Mouse (Mus musculus): Measurements from ENCODE around the gene Map2k2.
"Not testable (repeated sequence)": the region's sequence is repeated elsewhere in the genome, so short reads cannot be mapped to it uniquely, and the experiment has no call there.

Gene Map2k2

GRCm38 (mm10) chr10:81142551-81142981, 36.9 kb downstream of the Map2k2 start:
- no peak for DNase-seq (ENCODE audit: low spot score)

DNA sequence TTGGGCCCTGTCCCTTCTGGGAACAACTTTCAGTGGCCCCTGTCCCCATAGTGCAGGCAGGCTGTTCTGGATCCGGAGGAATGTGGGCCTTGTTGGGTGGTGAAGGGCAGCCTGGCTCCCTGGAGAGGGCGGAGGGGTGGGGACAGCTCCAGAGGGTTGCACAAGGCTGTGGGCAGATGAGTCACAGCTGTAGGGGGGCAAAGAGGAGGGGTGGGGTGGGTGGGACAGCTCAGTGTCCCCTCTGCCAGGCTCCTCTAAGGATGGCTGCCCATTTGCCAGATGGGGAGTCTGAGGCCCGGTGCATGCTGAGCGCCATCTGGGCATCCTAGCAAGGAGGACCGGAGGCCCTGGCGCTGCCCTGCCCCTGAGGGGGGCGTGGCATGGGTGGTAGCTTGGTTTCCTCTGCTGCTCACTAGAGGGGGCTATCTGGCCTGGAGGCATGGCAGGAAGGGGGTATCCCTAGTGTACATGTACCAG, 37.5 kb downstream of the Map2k2 start:
- no peak for DNase-seq (ENCODE audit: low spot score)

- DNase-seq (ENCODE audit: low spot score): no peak
Measured at GRCm38 (mm10) chr10:81143845-81144437, 38.2 kb downstream of the Map2k2 start.

- no peak for DNase-seq (ENCODE audit: low spot score)
Measured at GRCm38 (mm10) chr10:81144667-81145066, 39.0 kb downstream of the Map2k2 start.

DNA sequence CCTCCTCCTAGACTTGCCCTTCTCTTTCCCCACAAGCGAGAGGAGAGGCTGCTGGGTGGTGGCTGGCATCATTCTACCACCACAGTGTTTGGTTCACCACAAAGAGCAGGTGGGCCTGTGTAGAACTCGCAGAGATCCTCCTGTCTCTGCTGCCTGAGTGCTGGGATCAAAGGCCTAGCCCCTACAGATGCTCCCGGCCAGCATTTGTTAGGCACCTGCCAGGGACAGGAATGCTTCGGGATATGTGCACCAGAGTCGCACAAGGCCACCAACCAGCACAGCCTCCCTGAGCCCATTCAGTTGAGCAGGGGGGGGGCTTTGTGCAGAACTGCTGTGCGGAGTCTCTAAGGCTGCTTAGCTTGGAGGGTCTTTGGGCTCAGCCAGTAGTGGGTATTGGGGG, 39.6 kb downstream of the Map2k2 start:
- DNase-seq (ENCODE audit: low spot score): no peak

- DNase-seq (ENCODE audit: low spot score): no peak
Measured at GRCm38 (mm10) chr10:81145778-81146177, 40.1 kb downstream of the Map2k2 start.

DNA sequence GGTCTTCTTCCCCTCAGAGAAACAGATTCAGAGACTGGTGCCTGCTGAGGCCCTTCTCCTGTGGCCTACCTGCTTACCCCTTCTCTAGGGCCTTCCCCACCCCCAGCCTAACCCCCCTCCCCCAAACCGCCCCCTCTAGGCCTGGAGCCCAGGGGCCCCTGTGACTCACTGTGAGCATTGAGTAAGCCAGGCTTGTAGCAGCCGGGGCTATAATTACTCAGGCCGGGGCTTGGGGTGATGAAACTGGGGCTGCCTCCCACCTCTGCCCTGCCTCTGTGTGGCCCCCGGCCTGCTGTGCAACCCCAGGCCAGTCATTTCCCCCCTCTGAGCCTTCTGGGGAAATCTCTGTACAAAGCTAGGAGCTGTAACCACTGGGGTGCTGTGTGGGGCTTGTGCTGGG, 40.6 kb downstream of the Map2k2 start:
- no peak for DNase-seq (ENCODE audit: low spot score)

DNA sequence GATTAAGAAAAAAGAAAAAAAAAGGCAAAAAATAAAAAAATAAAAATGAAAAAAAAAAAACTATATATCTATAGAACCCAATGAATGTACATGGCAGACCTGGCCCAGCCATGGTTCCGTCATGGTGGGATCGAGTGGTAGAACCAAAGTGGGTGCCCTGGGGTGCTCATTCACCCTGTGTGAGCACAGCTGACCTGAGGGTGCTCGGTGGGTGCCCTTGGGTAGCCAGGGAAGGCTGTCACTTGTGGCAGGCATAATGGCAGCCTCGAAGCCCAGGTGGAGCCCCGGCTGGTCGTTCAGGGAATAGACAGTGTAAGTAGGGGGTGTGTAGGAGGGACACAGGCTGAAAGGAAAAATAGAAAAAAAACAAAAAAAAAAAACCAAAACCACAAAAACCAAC, 45.5 kb downstream of the Map2k2 start:
- DNase-seq (ENCODE audit: low spot score): no peak

DNA sequence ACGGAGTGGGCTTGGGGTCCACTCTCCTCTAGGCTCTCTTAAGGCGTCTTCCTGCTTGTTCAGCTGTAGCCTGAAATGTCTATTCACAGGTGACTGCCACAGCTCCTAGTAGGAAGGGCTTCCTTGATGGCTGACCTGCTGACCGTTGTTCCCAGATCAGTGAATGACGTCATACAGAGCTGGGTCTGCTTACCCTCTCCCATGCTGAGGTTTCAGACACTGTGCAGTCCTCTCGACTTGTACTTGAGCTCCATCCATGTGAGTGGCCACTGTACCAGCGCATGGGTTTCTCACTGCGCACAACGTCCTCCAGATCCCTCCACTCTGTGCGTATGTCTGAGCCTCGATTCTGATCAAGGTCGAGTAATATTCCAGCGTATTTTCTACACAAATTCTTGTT, 46.9 kb downstream of the Map2k2 start:
- no peak for DNase-seq (ENCODE audit: low spot score)

- no peak for DNase-seq (ENCODE audit: low spot score)
Measured at GRCm38 (mm10) chr10:81154313-81154712, 48.6 kb downstream of the Map2k2 start.

DNA sequence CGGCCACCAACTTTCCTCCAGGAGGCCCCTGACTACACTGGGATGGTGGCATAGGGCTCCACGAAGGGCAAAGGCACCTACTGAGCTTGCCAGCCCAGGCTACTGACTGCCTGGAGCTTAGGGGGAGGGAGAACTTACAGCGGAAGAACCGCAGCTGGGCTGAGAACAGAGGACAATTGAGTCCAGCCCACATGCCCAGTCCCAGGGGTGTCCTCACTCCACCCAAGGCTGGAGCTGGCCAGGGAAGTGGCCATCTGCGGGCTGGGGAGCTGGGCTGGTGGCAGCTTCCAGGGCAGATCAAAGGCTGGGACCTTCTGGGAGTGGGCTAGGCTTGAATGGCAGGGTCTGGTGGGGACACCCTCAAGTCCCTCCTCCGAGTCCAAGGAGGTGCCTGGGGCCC, 49.0 kb downstream of the Map2k2 start:
- no peak for DNase-seq (ENCODE audit: low spot score)

DNA sequence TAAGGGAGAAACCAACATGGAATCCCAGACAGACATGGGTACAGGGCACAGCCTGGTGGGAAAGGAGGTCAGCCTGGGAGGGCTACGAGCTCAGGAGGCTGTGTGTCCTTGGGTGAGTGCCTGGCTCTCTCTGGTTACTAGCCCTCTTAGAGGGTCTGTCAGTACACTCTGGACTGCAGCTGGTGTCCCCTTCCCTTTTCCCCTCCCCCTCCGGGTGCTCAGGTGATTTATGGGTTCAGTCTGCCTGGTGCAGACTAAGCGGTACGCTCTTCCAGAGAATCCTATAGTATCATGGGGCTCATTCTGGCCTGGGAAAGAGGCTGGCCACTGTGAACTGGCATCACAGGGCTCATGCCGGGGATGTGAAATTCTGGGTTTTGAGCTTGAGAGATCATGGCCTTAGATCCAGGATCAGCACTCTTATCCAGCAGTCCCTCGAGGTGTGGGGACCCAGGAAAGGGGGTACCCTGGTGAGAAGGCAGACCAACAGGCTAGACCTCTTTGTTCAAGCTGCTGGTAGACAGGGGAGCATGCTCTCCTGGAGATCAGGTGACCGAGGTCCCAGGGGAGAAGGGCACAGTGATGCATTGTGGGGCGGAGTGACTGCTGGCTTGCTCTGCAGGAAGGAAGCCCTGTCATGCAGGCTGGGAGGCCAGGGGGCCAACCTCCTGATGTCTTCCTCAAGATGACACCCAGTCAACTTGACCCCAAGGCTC, 56.0 kb downstream of the Map2k2 start:
- no peak for DNase-seq (ENCODE audit: low spot score)

- no peak for DNase-seq (ENCODE audit: low spot score)
Measured at GRCm38 (mm10) chr10:81162318-81162652, 56.6 kb downstream of the Map2k2 start.

- no peak for DNase-seq (ENCODE audit: low spot score)
Measured at GRCm38 (mm10) chr10:81165118-81165517, 59.4 kb downstream of the Map2k2 start.

- DNase-seq (ENCODE audit: low spot score): peak; percentile 100
Measured at GRCm38 (mm10) chr10:81167200-81168086, 61.7 kb downstream of the Map2k2 start, which contains the start of gene Pias4. TSS of gene Pias4 (minus strand) at chr10:81167923.

GRCm38 (mm10) chr10:81168087-81168431, 62.3 kb downstream of the Map2k2 start:
- DNase-seq (ENCODE audit: low spot score): no peak

GRCm38 (mm10) chr10:81168521-81169244, 63.0 kb downstream of the Map2k2 start:
- DNase-seq (ENCODE audit: low spot score): peak; percentile 83

GRCm38 (mm10) chr10:81169411-81169900, 63.7 kb downstream of the Map2k2 start:
- not testable (repeated sequence) for DNase-seq (ENCODE audit: low spot score)

DNA sequence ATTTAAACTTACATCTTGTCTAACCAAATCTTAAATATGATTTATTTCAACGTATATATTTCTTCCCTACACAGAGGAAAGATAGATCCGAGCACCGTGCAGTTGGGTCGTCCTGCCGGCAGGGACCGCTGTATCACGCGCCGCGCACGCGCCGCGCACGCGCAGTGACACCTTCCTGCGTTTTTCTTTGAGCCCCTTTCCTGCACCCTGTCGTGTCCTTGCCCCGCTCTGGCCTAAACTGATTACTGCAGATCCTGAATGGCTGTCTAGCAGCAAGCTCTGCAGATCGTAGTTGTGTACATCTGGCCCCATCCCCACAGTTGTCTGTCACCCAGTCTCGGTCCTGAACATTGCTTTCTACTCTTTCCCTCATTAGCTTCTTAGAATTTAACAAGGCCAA, 67.4 kb downstream of the Map2k2 start:
- peak; percentile 81 for DNase-seq (ENCODE audit: low spot score)

- DNase-seq (ENCODE audit: low spot score): peak; percentile 84
Measured at GRCm38 (mm10) chr10:81174617-81175344, 69.1 kb downstream of the Map2k2 start.

- not testable (repeated sequence) for DNase-seq (ENCODE audit: low spot score)
Measured at GRCm38 (mm10) chr10:81175345-81175701, 69.6 kb downstream of the Map2k2 start.
